Mouse (Mus musculus) liver, postnatal 0 days (tissue): ENCODE measurements around the gene Sgtb. TPM values are rescaled to one million over a fixed set of nuclear protein-coding genes. Genes with fewer than 3 reads are reported as not detected.

ENCODE experiments used
- ATAC-seq: fragments of 200-750 bp; cut with Nextera tagmentation; 2 replicates; pipeline ENCODE4 v1.8.0; 2017; ENCODE audit warnings: mild to moderate bottlenecking, moderate library complexity
- DNase-seq: peaks from one replicate; pipeline ENCODE4 v3.0.0-alpha.2; 2016
- H3K27ac ChIP-seq: fragments of 300-500 bp; sonication (generic); 2 replicates; pipeline ENCODE4 v1.5.1; 2014; ENCODE audit warnings: antibody characterized with exemption, moderate library complexity, mild to moderate bottlenecking, low read depth
- H3K27me3 ChIP-seq: fragments of 300-500 bp; sonication (generic); 2 replicates; pipeline ENCODE4 v1.6.1; 2014; ENCODE audit warnings: low read length, control low read depth, mixed read lengths; ENCODE audit not compliant: insufficient read depth
- H3K36me3 ChIP-seq: fragments of 300-500 bp; sonication (generic); replicated peaks from 2 replicates; pipeline ENCODE4 v1.6.1; 2014; ENCODE audit warnings: mild to moderate bottlenecking, control low read depth, low read length, moderate library complexity, mixed read lengths; ENCODE audit not compliant: insufficient read depth
- H3K4me1 ChIP-seq: fragments of 300-500 bp; sonication (generic); 2 replicates; pipeline ENCODE4 v1.6.1; 2014; ENCODE audit warnings: antibody characterized with exemption, mild to moderate bottlenecking, control low read depth; ENCODE audit not compliant: insufficient read depth
- H3K4me2 ChIP-seq: fragments of 300-500 bp; sonication (generic); 2 replicates; pipeline ENCODE4 v1.6.1; 2014; ENCODE audit warnings: low read depth, mild to moderate bottlenecking, low read length, moderate library complexity, mixed read lengths
- H3K4me3 ChIP-seq: fragments of 300-500 bp; sonication (generic); 2 replicates; pipeline ENCODE4 v1.5.1; 2014; ENCODE audit warnings: low read depth, low read length
- H3K9ac ChIP-seq: fragments of 300-500 bp; sonication (generic); replicated peaks from 2 replicates; pipeline ENCODE4 v1.6.1; 2014; ENCODE audit warnings: mild to moderate bottlenecking, moderate library complexity
- H3K9me3 ChIP-seq: fragments of 300-500 bp; sonication (generic); 2 replicates; pipeline ENCODE4 v1.6.1; 2016; ENCODE audit warnings: mild to moderate bottlenecking, control low read depth, low read length, mixed read lengths
- CTCF ChIP-seq: sonication (generic); IDR thresholded peaks from 2 replicates; pipeline ENCODE4 v1.5.1; 2016; ENCODE audit warnings: antibody characterized with exemption, low read depth
- EP300 ChIP-seq: IDR thresholded peaks from 2 replicates; pipeline ENCODE4 v1.6.1; 2016; ENCODE audit warnings: antibody characterized with exemption, low read depth, mild to moderate bottlenecking
- WGBS: fragments of 180-500 bp; shearing (Covaris S2); extraction: QIAGEN DNeasy Blood & Tissue Kit; methylation state at CpG from one replicate; pipeline ENCODE4 v1.1.7; 2014; ENCODE audit not compliant: insufficient replicate concordance; 5-methylcytosine and 5-hydroxymethylcytosine counted together
- polyA plus RNA-seq: library from polyadenylated mRNA; unstranded; fragments of >200 nt; fragmentation: Nextera tagmentation; extraction: Ambion mirVana; gene quantifications from 2 replicates; pipeline ENCODE4 v1.2.1, GENCODE M21; 2015

Gene Sgtb
- polyA plus RNA-seq, 1 experiment from 2014 or later: 2.1 TPM

GRCm38 (mm10) chr13:104172498-104172897 is 63.0 kb downstream of the Sgtb start:
- peak; percentile 72 for ATAC-seq

GRCm38 (mm10) chr13:104176874-104177273 is 67.3 kb downstream of the Sgtb start:
- Histone ChIP-seq H3K27ac (no peak overlapping the region), H3K4me2 (peak overlapping the region; percentile 77), H3K4me3 (peak overlapping the region; percentile 78), H3K4me1 (peaks cover 14% of the 10 kb centered on the region), H3K9ac (peak overlapping the region; percentile 46; the same call in 1 of the 2 replicates), H3K27me3 (no peaks in the 10 kb centered on the region), H3K36me3 (peaks cover 7% of the 10 kb centered on the region), H3K9me3 (no peaks in the 10 kb centered on the region)
- ATAC-seq (no peak), DNase-seq (no peak)
- 44% methylated on average over 3 of the region's 3 CpGs for WGBS
- TF ChIP-seq CTCF: no peak
- no peak for TF ChIP-seq EP300

More at GRCm38 (mm10) chr13:104172498-104172897, 63.0 kb downstream of the Sgtb start:
- no peak overlapping the region for H3K9ac ChIP-seq
- peak overlapping the region; percentile 67 for H3K27ac ChIP-seq
- H3K4me1 ChIP-seq: peaks cover 11% of the 10 kb centered on the region
- TF ChIP-seq EP300 (no peak), CTCF (no peak)
- 0 out of 2 replicates have a peak overlapping the region, but pooled peaks have one; percentile 18 for H3K4me2 ChIP-seq
- peaks cover 11% of the 10 kb centered on the region for H3K36me3 ChIP-seq
- H3K9me3 ChIP-seq: no peaks in the 10 kb centered on the region
- no peak overlapping the region for H3K4me3 ChIP-seq
- DNase-seq: no peak
- no peaks in the 10 kb centered on the region for H3K27me3 ChIP-seq

GRCm38 (mm10) chr13:104177796-104178649 is 68.5 kb downstream of the Sgtb start, which contains the start of gene Trappc13:
Gene Trappc13, minus strand, starts transcription at chr13:104178469.
- ATAC-seq (peak; percentile 84), DNase-seq (peak; percentile 88)
- Histone ChIP-seq H3K27me3 (no peaks in the 10 kb centered on the region), H3K36me3 (peaks cover 12% of the 10 kb centered on the region), H3K9me3 (no peaks in the 10 kb centered on the region), H3K4me3 (peak within 1 kb of the TSS; percentile 78), H3K4me1 (peaks cover 11% of the 10 kb centered on the region), H3K9ac (peak within 1 kb of the TSS; percentile 82), H3K27ac (peak within 1 kb of the TSS; percentile 90), H3K4me2 (peak within 1 kb of the TSS; percentile 77)
- TF ChIP-seq EP300 (no peak), CTCF (peak; percentile 6; the same call in 1 of the 2 replicates)
- WGBS: under 1% methylated on average over 32 of the region's 32 CpGs

- under 1% methylated on average over 38 of the region's 38 CpGs for WGBS
Observed at GRCm38 (mm10) chr13:104178650-104179121, 69.1 kb downstream of the Sgtb start, which contains the start of gene Trim23. Gene Trim23, plus strand, starts transcription at chr13:104178797.

GRCm38 (mm10) chr13:104179176-104179888 is 69.8 kb downstream of the Sgtb start:
- Histone ChIP-seq H3K4me2 (peak overlapping the region; percentile 71), H3K9ac (peak overlapping the region; percentile 76), H3K36me3 (peaks cover 12% of the 10 kb centered on the region), H3K27me3 (no peaks in the 10 kb centered on the region), H3K4me1 (peaks cover 8% of the 10 kb centered on the region), H3K4me3 (peak overlapping the region; percentile 78), H3K9me3 (no peaks in the 10 kb centered on the region), H3K27ac (peak overlapping the region; percentile 84)
- peak; percentile 2; the same call in 1 of the 2 replicates for ATAC-seq
- DNase-seq: no peak
- WGBS: 12% methylated on average over 13 of the region's 13 CpGs
- TF ChIP-seq EP300: peak; percentile 43; the same call in 1 of the 2 replicates
- TF ChIP-seq CTCF: no peak

More at GRCm38 (mm10) chr13:104178650-104179121, 69.1 kb downstream of the Sgtb start, which contains the start of gene Trim23:
- Histone ChIP-seq H3K36me3 (peaks cover 12% of the 10 kb centered on the region), H3K4me2 (peak within 1 kb of the TSS; percentile 77), H3K4me1 (peaks cover 8% of the 10 kb centered on the region), H3K4me3 (peak within 1 kb of the TSS; percentile 78), H3K9ac (peak within 1 kb of the TSS; percentile 82), H3K27ac (peak within 1 kb of the TSS; percentile 90), H3K9me3 (no peaks in the 10 kb centered on the region), H3K27me3 (no peaks in the 10 kb centered on the region)
- TF ChIP-seq CTCF: peak; percentile 57
- TF ChIP-seq EP300: no peak
- peak; percentile 96 for DNase-seq
- peak; percentile 97 for ATAC-seq
